Mouse (Mus musculus): ENCODE measurements around the gene Pde4b. TPM values are rescaled to one million over a fixed set of nuclear protein-coding genes. Genes with fewer than 3 reads are reported as not detected.

The Pde4b gene
- polyA plus RNA-seq, 1 experiment from 2014 or later: 11.0 TPM

DNA sequence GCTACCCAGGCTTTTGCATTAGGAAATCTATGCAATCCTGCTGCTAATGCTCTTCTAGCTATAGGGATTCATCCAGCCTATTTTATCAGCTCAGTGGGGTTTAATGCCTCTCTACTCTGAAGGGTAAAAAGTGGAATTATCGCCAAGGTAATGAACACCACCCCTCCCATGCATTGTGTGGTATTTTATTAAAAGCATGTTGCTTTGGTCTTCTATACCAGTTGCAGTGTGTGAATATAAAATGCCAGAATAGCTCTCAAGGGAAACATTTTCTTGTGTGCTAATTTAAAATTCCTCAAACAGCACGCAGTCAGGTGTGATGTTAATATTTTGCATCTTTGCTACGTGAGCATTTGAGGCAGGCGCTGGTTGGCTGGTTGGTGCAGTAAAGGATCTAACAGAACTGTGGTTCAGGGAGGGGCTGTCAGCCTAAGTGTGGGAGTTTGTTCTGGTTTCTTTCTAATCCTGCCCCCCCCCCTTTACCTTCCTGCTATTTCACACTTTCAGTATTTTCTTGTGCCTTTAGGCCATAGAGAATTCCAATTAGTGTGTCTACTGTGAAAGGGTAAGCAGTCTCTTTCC lies 259.7 kb downstream of the Pde4b start:
- Histone ChIP-seq H3K9ac (ENCODE audit: low read depth, low read length) (no peak overlapping the region), H3K27me3 (replicated peaks; ENCODE audit: control insufficient read depth, insufficient read depth, low read length) (no peaks in the 10 kb centered on the region), H3K4me2 (ENCODE audit: low read depth, low read length) (no peak overlapping the region), H3K27ac (ENCODE audit: low read length) (no peak overlapping the region), H3K4me3 (ENCODE audit: low read length) (no peak overlapping the region), H3K9me3 (ENCODE audit: control insufficient read depth, low read length) (no peaks in the 10 kb centered on the region), H3K4me1 (ENCODE audit: control insufficient read depth, insufficient read depth, low read length) (no peaks in the 10 kb centered on the region), H3K36me3 (ENCODE audit: control insufficient read depth, insufficient read depth, low read length) (no peaks in the 10 kb centered on the region)
- WGBS: 81% methylated on average over 4 of the region's 4 CpGs
- no peak for ATAC-seq

DNA sequence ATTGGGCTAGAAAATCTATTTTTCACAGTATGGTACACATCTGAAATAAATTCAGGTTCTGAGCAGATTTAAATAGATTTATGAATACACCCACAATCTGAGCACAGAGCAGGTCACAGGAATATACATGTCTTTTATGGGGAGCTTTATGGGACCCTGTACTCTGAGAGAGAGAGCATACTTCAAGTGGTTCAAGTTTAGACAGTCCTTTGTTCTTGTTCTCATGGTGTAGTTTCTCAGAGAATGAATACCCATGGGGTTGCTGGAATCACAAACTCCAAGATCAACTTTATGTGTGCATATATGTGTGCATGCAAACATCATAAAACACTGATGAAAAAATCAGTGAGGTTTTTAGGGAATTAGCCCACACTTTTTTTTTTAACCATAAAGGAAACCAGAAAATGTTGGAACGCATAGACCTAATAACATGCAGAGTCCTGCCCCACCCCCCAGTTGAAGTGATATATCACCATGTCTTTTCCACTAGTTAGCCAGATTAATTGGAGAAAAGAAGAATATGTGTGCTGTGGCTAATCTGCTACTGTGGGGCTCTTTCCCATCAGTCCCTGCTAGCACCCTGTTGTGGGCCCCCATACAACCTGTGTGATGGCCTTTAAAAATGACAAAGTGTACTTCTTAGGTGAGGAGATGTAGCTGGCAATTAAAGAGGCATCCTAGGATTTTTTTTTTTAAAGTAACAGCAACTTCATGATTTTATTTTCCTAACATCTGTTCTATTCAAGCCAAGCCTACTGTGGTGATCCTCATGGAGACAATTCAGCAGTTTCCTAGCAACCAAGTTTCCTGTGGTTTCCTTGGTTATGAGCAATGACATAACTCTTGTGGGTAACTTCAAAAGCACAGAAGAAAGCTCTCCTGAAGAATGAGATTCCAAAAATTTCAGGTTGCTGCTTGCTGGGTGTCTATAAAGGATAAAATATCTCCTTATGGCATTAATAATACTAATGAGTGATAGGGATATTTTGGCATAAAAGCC lies 264.4 kb downstream of the Pde4b start:
- Histone ChIP-seq H3K4me2 (ENCODE audit: low read depth, low read length) (no peak overlapping the region), H3K27me3 (replicated peaks; ENCODE audit: control insufficient read depth, insufficient read depth, low read length) (no peaks in the 10 kb centered on the region), H3K36me3 (ENCODE audit: control insufficient read depth, insufficient read depth, low read length) (no peaks in the 10 kb centered on the region), H3K9ac (ENCODE audit: low read depth, low read length) (no peak overlapping the region), H3K4me3 (ENCODE audit: low read length) (no peak overlapping the region), H3K9me3 (ENCODE audit: control insufficient read depth, low read length) (no peaks in the 10 kb centered on the region), H3K4me1 (ENCODE audit: control insufficient read depth, insufficient read depth, low read length) (no peaks in the 10 kb centered on the region), H3K27ac (ENCODE audit: low read length) (no peak overlapping the region)
- WGBS: 84% methylated on average over 1 of the region's 1 CpGs
- no peak for ATAC-seq

DNA sequence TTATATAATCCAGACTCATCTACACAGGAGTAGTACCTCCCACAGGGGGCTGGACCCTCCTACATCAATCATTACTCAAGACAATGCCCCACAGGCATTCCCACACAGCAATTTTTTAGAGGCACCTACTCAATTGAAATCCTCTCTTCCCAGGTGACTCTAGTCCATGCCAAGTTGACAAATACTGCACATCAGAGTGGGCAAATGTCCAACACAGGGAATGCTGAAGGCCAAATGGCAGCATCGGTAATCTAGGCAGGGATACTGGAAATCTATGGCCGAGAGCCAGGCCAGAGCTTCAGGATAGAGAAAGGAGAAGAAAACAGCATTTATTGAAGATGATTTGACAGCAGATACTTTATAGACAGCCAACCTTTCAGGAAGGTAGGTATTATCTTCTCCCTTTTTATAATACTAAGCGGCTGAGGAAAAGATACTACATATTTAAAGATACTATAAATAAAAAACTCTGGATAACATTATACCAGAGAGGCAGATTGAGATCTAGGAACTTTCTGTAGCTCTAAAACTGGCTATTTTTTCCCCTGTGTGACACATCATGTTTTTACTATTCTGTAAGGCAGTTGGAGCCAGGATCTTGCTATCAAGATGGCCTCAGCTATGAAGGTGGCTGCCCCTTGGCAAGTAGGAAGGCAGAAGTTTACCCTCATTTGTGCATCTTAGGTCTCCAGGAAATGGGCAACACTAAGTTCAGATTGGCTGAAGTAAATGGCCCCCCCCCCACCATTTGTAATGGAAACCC lies 266.5 kb downstream of the Pde4b start:
- WGBS: 84% methylated on average over 3 of the region's 3 CpGs
- Histone ChIP-seq H3K4me1 (ENCODE audit: control insufficient read depth, insufficient read depth, low read length) (no peaks in the 10 kb centered on the region), H3K4me2 (ENCODE audit: low read depth, low read length) (no peak overlapping the region), H3K4me3 (ENCODE audit: low read length) (no peak overlapping the region), H3K27me3 (replicated peaks; ENCODE audit: control insufficient read depth, insufficient read depth, low read length) (no peaks in the 10 kb centered on the region), H3K9ac (ENCODE audit: low read depth, low read length) (no peak overlapping the region), H3K36me3 (ENCODE audit: control insufficient read depth, insufficient read depth, low read length) (no peaks in the 10 kb centered on the region), H3K9me3 (ENCODE audit: control insufficient read depth, low read length) (no peaks in the 10 kb centered on the region), H3K27ac (ENCODE audit: low read length) (no peak overlapping the region)
- no peak for ATAC-seq

DNA sequence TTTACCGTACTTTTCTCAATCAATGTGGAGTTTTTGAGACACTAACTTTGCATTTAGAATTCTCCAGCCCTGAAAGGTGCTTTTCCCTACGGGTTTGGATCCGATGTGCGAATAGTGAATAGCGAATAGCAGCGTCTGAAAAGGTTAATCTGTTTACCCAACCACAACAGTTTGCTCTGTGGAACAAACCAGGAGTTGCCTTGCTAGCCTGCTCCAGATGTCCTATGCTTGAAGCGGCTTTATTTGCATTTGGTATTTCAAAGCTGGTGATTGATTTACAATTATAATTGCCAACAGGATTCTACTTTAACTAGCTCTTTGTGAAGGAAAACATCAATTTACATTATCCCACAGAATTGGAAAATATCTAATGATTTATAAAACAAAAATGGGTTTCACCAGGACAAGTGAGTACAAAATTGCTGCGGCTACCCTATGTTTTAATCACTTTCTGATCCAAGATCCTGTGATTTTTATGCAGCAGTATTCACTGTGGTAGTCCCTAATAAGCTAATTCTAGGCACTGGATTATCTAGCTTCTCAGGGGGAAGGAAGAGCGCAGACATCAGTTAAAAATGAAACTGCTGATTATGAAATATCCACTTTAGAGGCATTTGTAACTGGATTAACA lies 280.9 kb downstream of the Pde4b start:
- H3K4me2 ChIP-seq (ENCODE audit: low read depth, low read length): no peak overlapping the region
- no peak overlapping the region for H3K9ac ChIP-seq (ENCODE audit: low read depth, low read length)
- no peaks in the 10 kb centered on the region for H3K4me1 ChIP-seq (ENCODE audit: control insufficient read depth, insufficient read depth, low read length)
- no peaks in the 10 kb centered on the region for H3K9me3 ChIP-seq (ENCODE audit: control insufficient read depth, low read length)
- H3K36me3 ChIP-seq (ENCODE audit: control insufficient read depth, insufficient read depth, low read length): no peaks in the 10 kb centered on the region
- no peak overlapping the region for H3K4me3 ChIP-seq (ENCODE audit: low read length)
- WGBS: 50% methylated on average over 9 of the region's 9 CpGs
- no peak overlapping the region for H3K27ac ChIP-seq (ENCODE audit: low read length)
- ATAC-seq: no peak
- no peaks in the 10 kb centered on the region for H3K27me3 ChIP-seq (replicated peaks; ENCODE audit: control insufficient read depth, insufficient read depth, low read length)

DNA sequence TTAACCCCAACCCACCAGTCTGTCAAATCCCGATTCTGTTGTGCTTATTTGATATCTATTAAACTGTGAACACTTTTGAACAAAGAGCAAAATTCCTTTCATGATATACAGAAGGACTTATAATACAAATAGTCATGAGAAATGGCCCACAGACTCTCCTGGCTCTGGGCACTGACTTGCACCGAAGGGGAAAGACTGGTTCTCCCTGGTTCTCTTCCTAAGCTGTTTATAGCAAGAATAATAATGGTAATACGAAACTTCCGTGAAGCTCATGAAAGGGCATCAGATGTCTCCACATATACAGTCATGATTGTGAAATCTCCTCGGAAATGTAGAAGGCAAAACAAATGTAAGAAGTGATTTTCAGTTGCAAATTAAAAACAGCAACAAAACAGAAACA lies 287.3 kb downstream of the Pde4b start:
- Histone ChIP-seq H3K9ac (ENCODE audit: low read depth, low read length) (no peak overlapping the region), H3K27me3 (replicated peaks; ENCODE audit: control insufficient read depth, insufficient read depth, low read length) (no peaks in the 10 kb centered on the region), H3K36me3 (ENCODE audit: control insufficient read depth, insufficient read depth, low read length) (no peaks in the 10 kb centered on the region), H3K9me3 (ENCODE audit: control insufficient read depth, low read length) (no peaks in the 10 kb centered on the region), H3K27ac (ENCODE audit: low read length) (no peak overlapping the region), H3K4me1 (ENCODE audit: control insufficient read depth, insufficient read depth, low read length) (no peaks in the 10 kb centered on the region), H3K4me3 (ENCODE audit: low read length) (no peak overlapping the region), H3K4me2 (ENCODE audit: low read depth, low read length) (no peak overlapping the region)
- ATAC-seq: no peak
- WGBS: 56% methylated on average over 5 of the region's 5 CpGs

DNA sequence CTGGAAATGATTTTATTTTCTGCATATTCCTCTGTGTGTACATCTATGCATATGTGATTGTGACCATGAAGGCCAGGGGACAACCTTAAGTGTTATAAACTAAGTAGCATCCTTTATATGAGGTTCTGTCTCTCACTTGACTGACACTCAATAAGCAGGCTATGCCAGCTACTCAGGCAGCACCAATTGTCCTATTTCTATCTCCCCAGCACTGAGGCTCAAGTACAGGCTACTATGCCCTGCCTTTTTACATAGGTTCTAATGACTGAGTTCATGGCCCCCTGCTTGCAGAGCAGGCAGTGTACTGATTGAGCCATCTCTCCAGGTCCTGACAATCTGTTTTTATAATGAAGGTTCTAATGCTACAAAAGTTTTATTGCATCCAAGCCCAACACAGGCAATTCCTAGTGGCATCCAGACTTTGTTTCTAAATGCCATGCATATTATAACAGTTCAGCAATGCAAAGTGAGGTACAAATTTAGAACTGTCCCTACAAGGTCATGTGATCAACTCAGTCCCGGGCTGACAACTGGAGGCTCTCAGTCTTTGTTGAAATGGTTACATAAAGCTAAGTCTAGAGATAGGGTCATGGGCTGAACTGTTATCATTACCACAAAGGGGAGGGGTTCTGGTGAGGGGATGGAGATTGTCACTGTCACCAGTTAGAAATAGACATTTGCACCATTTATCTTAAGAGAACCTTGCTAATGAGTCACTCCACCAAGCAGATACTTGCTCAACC lies 295.6 kb downstream of the Pde4b start:
- no peak overlapping the region for H3K4me2 ChIP-seq (ENCODE audit: low read depth, low read length)
- H3K4me1 ChIP-seq (ENCODE audit: control insufficient read depth, insufficient read depth, low read length): no peaks in the 10 kb centered on the region
- no peak overlapping the region for H3K9ac ChIP-seq (ENCODE audit: low read depth, low read length)
- WGBS: 38% methylated on average over 1 of the region's 1 CpGs
- no peak for ATAC-seq
- no peak overlapping the region for H3K27ac ChIP-seq (ENCODE audit: low read length)
- H3K4me3 ChIP-seq (ENCODE audit: low read length): no peak overlapping the region
- H3K27me3 ChIP-seq (replicated peaks; ENCODE audit: control insufficient read depth, insufficient read depth, low read length): no peaks in the 10 kb centered on the region
- H3K9me3 ChIP-seq (ENCODE audit: control insufficient read depth, low read length): no peaks in the 10 kb centered on the region
- H3K36me3 ChIP-seq (ENCODE audit: control insufficient read depth, insufficient read depth, low read length): no peaks in the 10 kb centered on the region

DNA sequence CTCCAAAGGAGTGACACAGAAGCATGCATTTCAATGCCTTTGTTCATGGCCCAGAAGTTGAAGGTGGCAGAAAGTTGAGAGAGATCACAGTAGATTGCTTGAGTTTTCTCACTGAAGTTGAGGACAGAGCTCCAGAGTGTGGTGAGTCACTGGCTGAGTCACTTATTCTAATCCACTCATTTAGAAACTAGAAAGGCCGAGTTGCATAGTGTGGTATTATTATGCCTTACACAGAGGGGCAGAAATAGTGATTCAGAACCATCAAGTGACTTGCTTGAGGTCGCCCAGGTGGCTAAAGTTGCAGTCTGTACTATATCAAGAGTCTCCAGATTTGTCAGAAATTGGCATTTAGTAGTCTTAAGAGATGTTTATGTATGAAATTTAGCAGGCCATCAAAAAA lies 306.3 kb downstream of the Pde4b start:
- Histone ChIP-seq H3K4me1 (ENCODE audit: control insufficient read depth, insufficient read depth, low read length) (no peaks in the 10 kb centered on the region), H3K27me3 (replicated peaks; ENCODE audit: control insufficient read depth, insufficient read depth, low read length) (no peaks in the 10 kb centered on the region), H3K27ac (ENCODE audit: low read length) (no peak overlapping the region), H3K9ac (ENCODE audit: low read depth, low read length) (no peak overlapping the region), H3K4me2 (ENCODE audit: low read depth, low read length) (no peak overlapping the region), H3K36me3 (ENCODE audit: control insufficient read depth, insufficient read depth, low read length) (no peaks in the 10 kb centered on the region), H3K9me3 (ENCODE audit: control insufficient read depth, low read length) (no peaks in the 10 kb centered on the region), H3K4me3 (ENCODE audit: low read length) (no peak overlapping the region)
- 74% methylated on average over 2 of the region's 2 CpGs for WGBS
- no peak for ATAC-seq

DNA sequence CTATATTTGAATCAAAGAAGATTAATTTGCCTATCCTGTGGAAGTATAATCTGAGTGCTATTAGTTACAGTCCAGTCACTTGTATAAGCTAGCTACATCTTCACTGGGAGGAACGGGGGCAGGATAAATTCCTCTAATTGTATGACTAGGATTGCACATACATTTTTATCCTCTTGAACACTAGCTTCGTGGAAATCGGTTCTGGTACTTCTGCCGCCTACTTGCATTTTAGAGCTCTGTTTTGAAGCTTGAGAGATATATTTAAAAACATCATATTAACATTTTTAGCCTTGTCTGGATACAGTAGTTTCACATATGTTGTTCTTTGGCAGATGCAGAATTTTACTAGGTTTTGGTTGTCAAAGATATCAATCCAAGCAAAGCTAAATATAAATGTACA lies 310.0 kb downstream of the Pde4b start:
- 86% methylated on average over 4 of the region's 4 CpGs for WGBS
- ATAC-seq: no peak
- no peaks in the 10 kb centered on the region for H3K4me1 ChIP-seq (ENCODE audit: control insufficient read depth, insufficient read depth, low read length)

More for the DNA sequence above, 310.0 kb downstream of the Pde4b start:
- H3K9me3 ChIP-seq (ENCODE audit: control insufficient read depth, low read length): no peaks in the 10 kb centered on the region
- H3K9ac ChIP-seq (ENCODE audit: low read depth, low read length): no peak overlapping the region
- no peaks in the 10 kb centered on the region for H3K36me3 ChIP-seq (ENCODE audit: control insufficient read depth, insufficient read depth, low read length)
- no peak overlapping the region for H3K27ac ChIP-seq (ENCODE audit: low read length)
- H3K27me3 ChIP-seq (replicated peaks; ENCODE audit: control insufficient read depth, insufficient read depth, low read length): no peaks in the 10 kb centered on the region
- H3K4me3 ChIP-seq (ENCODE audit: low read length): no peak overlapping the region
- no peak overlapping the region for H3K4me2 ChIP-seq (ENCODE audit: low read depth, low read length)
